Mouse (Mus musculus) monocyte, adult 5-6 weeks (primary cell): ENCODE measurements around the gene Olfr125. TPM values are rescaled to one million over a fixed set of nuclear protein-coding genes. Genes with fewer than 3 reads are reported as not detected.

Source experiments
- ATAC-seq: fragments of 153-309, 156-312 bp; replicated peaks from 2 replicates; pipeline ENCODE4 v1.8.0; 2017; ENCODE audit warnings: mild to moderate bottlenecking; ENCODE audit not compliant: low TSS enrichment, insufficient number of reproducible peaks, severe bottlenecking, poor library complexity, low FRiP score
- total RNA-seq: library from RNA; stranded (forward); fragments of 200-1000, 200-491, 200-594 nt; gene quantifications from 3 replicates; pipeline ENCODE4 v1.2.3, GENCODE M21; 2017

The Olfr125 gene
- not detected in 3 replicates for total RNA-seq

GRCm38 (mm10) chr17:37832649-37833048 lies at the start of gene Olfr125:
Olfr125 (plus strand) TSS chr17:37832949.
- no peak for ATAC-seq

DNA sequence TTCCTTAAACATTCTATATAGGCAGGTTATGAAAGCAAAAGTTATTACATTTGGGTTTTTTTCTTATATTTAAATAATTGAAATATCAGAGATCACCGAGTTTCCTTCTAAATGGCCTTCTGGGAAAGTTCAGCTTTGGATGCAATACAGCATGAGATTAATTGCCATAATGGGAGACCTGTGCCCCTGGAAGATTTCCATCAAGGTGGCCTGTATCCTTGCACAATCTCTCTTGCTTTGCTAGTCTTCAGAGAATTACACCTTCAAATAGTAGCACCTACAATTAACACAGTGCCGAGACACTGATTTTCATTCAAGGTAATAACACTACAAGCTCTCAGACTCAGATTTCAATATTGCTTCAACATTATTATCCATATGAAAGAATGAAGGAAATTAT lies 39.5 kb upstream of the Olfr125 start, which contains the start of gene Olfr123:
Gene Olfr123 (plus strand): TSS at position 301 of the 400 bp plus-strand sequence.
- ATAC-seq, result no peak

GRCm38 (mm10) chr17:37799588-37799987 lies 33.2 kb upstream of the Olfr125 start, which contains the start of gene Olfr124:
Olfr124 (plus strand) TSS chr17:37799888.
- no peak for ATAC-seq

- no peak for ATAC-seq
Observed at GRCm38 (mm10) chr17:37847183-37847582, 14.4 kb downstream of the Olfr125 start, which contains the start of gene Olfr126. Olfr126 (plus strand) TSS chr17:37847483.

DNA sequence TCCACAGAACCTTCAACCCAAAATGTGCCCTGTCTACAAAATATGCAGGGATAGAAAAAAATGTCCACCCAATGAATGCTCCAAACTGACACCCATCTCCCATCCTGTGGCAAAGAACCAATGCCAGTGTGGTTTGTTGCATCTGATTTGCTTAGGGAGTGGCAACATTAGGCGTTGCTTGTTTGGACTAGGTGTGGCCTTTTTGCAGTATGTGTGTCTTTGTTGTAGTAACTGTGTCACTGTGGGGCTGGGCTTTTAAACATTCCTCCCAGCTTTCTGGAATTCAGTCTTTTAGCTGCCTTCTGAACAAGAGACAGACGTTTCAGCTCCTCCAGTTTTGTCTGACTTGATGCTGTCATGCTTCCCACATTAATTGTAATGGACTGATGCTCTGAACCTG lies 31.2 kb downstream of the Olfr125 start:
- ATAC-seq, result no peak

DNA sequence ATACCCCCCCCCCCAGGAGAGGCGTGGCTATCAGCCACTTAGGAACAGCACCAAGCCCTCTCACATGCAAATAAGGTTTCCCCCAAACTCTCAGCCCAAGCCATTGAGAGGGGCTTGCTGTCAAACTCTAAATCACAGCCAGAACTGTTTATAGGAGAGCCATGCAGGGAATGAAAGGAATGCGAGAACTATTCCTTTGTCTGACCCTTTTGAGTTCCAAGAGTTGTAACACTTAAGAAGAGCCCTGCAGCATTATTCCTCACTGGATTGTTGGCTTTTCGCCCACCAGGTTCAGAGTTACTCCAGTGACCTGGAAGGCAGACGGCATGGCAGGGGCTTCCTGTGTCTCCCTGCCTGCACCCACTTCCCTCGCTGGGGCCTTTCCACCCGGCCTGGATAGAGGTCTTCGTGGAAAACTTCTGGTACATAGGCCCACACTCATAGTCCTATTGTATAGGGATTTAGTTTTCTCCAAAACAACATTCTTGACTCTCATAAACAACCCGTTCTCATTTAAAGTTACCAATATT lies 37.0 kb downstream of the Olfr125 start:
- no peak for ATAC-seq

GRCm38 (mm10) chr17:37873830-37874229 lies 41.1 kb downstream of the Olfr125 start:
- no peak for ATAC-seq

Other genes starting within 250 kb of the Olfr125 start
- gene Olfr114, start 240.2 kb upstream of the Olfr125 start, total RNA-seq, result not detected in 3 replicates
- not detected in 3 replicates for gene Olfr115, start 205.8 kb upstream of the Olfr125 start, total RNA-seq
- gene Olfr116, start 205.8 kb upstream of the Olfr125 start, total RNA-seq, result not detected in 3 replicates
- gene Olfr117, start 169.2 kb upstream of the Olfr125 start, total RNA-seq, result not detected in 3 replicates
- gene Olfr118, start 166.0 kb upstream of the Olfr125 start, total RNA-seq, result not detected in 3 replicates
- gene Olfr119, start 136.4 kb upstream of the Olfr125 start, total RNA-seq, result not detected in 3 replicates
- not detected in 3 replicates for gene Olfr120, start 111.1 kb upstream of the Olfr125 start, total RNA-seq
- not detected in 3 replicates for gene Olfr121, start 84.1 kb upstream of the Olfr125 start, total RNA-seq
- not detected in 3 replicates for gene Olfr122, start 64.3 kb upstream of the Olfr125 start, total RNA-seq
- gene Olfr123, start 39.4 kb upstream of the Olfr125 start, total RNA-seq, result not detected in 3 replicates
- not detected in 3 replicates for gene Olfr124, start 33.1 kb upstream of the Olfr125 start, total RNA-seq
- not detected in 3 replicates for gene Olfr126, start 14.5 kb downstream of the Olfr125 start, total RNA-seq
- not detected in 3 replicates for gene Olfr127, start 67.5 kb downstream of the Olfr125 start, total RNA-seq
- gene Olfr128, start 87.6 kb downstream of the Olfr125 start, total RNA-seq, result not detected in 3 replicates
- gene Olfr761, start 120.1 kb downstream of the Olfr125 start, total RNA-seq, result not detected in 3 replicates
- not detected in 3 replicates for gene Olfr129, start 227.1 kb downstream of the Olfr125 start, total RNA-seq
- gene Olfr130, start 231.0 kb downstream of the Olfr125 start, total RNA-seq, result not detected in 3 replicates